Mouse (Mus musculus) limb, embryonic 10.5 days (tissue): ENCODE measurements around the gene Myo1b. TPM values are rescaled to one million over a fixed set of nuclear protein-coding genes. Genes with fewer than 3 reads are reported as not detected.

Experiments
- DNase-seq: peaks from one replicate; pipeline ENCODE4 v3.0.0-alpha.2; 2017; ENCODE audit warnings: low spot score
- H3K27ac ChIP-seq: fragments of 300-500 bp; sonication (generic); 2 replicates; pipeline ENCODE4 v1.5.1; 2016; ENCODE audit warnings: mild to moderate bottlenecking
- H3K27me3 ChIP-seq: fragments of 300-500 bp; sonication (generic); 2 replicates; pipeline ENCODE4 v1.6.1; 2016; ENCODE audit warnings: low read depth, mild to moderate bottlenecking; ENCODE audit not compliant: poor library complexity, severe bottlenecking
- H3K36me3 ChIP-seq: fragments of 300-500 bp; sonication (generic); 2 replicates; pipeline ENCODE4 v1.6.1; 2016; ENCODE audit warnings: mild to moderate bottlenecking, moderate library complexity
- H3K4me1 ChIP-seq: fragments of 300-500 bp; sonication (generic); 2 replicates; pipeline ENCODE4 v1.6.1; 2016
- H3K4me3 ChIP-seq: fragments of 300-500 bp; sonication (generic); 2 replicates; pipeline ENCODE4 v1.5.1; 2016; ENCODE audit warnings: mild to moderate bottlenecking, moderate library complexity
- H3K9me3 ChIP-seq: fragments of 300-500 bp; sonication (generic); replicated peaks from 2 replicates; pipeline ENCODE4 v1.6.1; 2016; ENCODE audit warnings: mild to moderate bottlenecking
- WGBS: fragments of 180-500 bp; shearing (Covaris S2); methylation state at CpG from one replicate; pipeline ENCODE4 v1.1.7; 2016; 5-methylcytosine and 5-hydroxymethylcytosine counted together
- polyA plus RNA-seq: library from polyadenylated mRNA; unstranded; fragments of >200 nt; fragmentation: Nextera tagmentation; extraction: Ambion mirVana; gene quantifications from 2 replicates; pipeline ENCODE4 v1.2.1, GENCODE M21; 2016

Gene Myo1b
- polyA plus RNA-seq, 1 experiment from 2014 or later = 115 TPM

GRCm38 (mm10) chr1:51822531-51822930 lies 93.3 kb downstream of the Myo1b start:
- DNase-seq = no peak
- Histone ChIP-seq H3K4me3 (no peak overlapping the region), H3K27me3 (no peaks in the 10 kb centered on the region), H3K9me3 (no peaks in the 10 kb centered on the region), H3K36me3 (peaks cover 58% of the 10 kb centered on the region), H3K27ac (no peak overlapping the region), H3K4me1 (peaks cover 8% of the 10 kb centered on the region; the same call in 1 of the 2 replicates)
- WGBS = 92% methylated on average over 4 of the region's 4 CpGs

GRCm38 (mm10) chr1:51821701-51822495 lies 94.0 kb downstream of the Myo1b start:
- Histone ChIP-seq H3K27me3 (no peaks in the 10 kb centered on the region), H3K9me3 (no peaks in the 10 kb centered on the region), H3K27ac (no peak overlapping the region), H3K4me1 (peaks cover 8% of the 10 kb centered on the region; the same call in 1 of the 2 replicates), H3K4me3 (no peak overlapping the region), H3K36me3 (peaks cover 64% of the 10 kb centered on the region)
- no peak for DNase-seq
- WGBS = 86% methylated on average over 13 of the region's 13 CpGs

GRCm38 (mm10) chr1:51820520-51820919 lies 95.4 kb downstream of the Myo1b start:
- WGBS = 94% methylated on average over 6 of the region's 6 CpGs
- Histone ChIP-seq H3K27ac (no peak overlapping the region), H3K36me3 (peaks cover 65% of the 10 kb centered on the region), H3K4me3 (no peak overlapping the region), H3K27me3 (no peaks in the 10 kb centered on the region), H3K4me1 (peaks cover 8% of the 10 kb centered on the region; the same call in 1 of the 2 replicates), H3K9me3 (no peaks in the 10 kb centered on the region)
- no peak for DNase-seq

DNA sequence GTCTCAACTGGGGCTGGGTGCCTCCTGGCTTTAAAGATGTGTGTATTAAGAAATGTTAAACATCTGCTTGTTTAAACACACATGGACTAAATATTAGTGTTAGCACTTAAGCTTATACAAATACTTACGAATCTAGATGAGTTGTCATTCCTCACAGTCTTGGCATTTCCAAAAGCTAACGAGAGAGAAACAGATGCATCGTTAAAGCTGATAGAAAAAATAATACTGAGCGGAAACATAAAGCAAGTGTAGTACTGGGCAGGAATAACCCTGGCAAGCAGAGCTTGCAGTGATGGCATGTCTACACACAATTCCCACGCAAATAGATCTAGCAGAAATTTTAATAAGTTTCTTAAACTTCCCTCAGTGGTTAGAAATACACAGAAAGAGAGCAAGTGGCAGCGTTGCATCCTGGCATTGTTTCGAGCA lies 95.8 kb downstream of the Myo1b start:
- no peak for DNase-seq
- peaks cover 67% of the 10 kb centered on the region for H3K36me3 ChIP-seq
- no peak overlapping the region for H3K4me3 ChIP-seq
- H3K27me3 ChIP-seq = no peaks in the 10 kb centered on the region
- no peak overlapping the region for H3K27ac ChIP-seq
- WGBS = 87% methylated on average over 7 of the region's 7 CpGs
- H3K4me1 ChIP-seq = peaks cover 10% of the 10 kb centered on the region; the same call in 1 of the 2 replicates
- no peaks in the 10 kb centered on the region for H3K9me3 ChIP-seq

- Histone ChIP-seq H3K9me3 (no peaks in the 10 kb centered on the region), H3K27ac (no peak overlapping the region), H3K36me3 (peaks cover 82% of the 10 kb centered on the region), H3K27me3 (no peaks in the 10 kb centered on the region), H3K4me3 (no peak overlapping the region), H3K4me1 (0 out of 2 replicates have a peak, but pooled peaks cover 7% of the 10 kb centered on the region)
- no peak for DNase-seq
- WGBS = 44% methylated on average over 1 of the region's 1 CpGs
Measured at GRCm38 (mm10) chr1:51815636-51816035, 100.2 kb downstream of the Myo1b start.

DNA sequence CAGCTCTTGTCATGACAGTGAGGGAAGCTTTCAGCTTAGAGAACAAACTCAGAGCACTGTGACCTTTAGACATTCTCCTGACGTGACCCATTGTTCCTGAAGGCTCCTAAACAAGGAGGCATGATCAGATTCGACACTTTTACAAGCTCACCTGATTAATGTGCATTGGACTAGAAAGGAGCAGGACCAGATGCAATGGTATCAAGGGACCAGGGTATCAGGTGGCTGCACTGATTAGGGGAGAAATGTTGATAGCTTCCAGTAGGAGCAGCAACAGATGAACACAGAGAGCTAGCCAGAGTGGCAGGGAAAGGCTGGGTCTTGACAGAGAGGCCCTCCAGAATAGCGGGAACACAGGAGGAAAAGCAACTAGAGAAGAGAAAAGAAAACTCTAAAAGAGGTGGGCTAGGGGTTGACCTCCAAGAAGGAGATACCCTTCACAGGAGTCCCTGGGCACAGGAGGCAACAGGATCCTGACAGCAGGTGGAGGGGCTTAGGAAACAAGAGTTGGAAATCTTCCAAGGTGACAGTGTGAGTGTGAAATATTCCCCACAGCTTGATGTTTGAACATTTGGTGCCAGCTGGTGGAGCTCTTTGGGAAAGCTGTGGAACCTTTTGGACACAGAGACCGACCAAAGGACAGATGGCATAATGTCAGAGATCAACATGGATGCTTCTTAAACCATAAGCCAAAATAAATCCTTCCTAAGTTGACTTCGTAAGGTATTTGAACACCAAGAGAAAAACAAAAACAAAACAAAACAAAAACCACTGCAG lies 100.8 kb downstream of the Myo1b start:
- Histone ChIP-seq H3K27ac (no peak overlapping the region), H3K9me3 (no peaks in the 10 kb centered on the region), H3K36me3 (peaks cover 86% of the 10 kb centered on the region), H3K27me3 (no peaks in the 10 kb centered on the region), H3K4me3 (no peak overlapping the region), H3K4me1 (0 out of 2 replicates have a peak, but pooled peaks cover 4% of the 10 kb centered on the region)
- no peak for DNase-seq
- WGBS = 63% methylated on average over 5 of the region's 5 CpGs

DNA sequence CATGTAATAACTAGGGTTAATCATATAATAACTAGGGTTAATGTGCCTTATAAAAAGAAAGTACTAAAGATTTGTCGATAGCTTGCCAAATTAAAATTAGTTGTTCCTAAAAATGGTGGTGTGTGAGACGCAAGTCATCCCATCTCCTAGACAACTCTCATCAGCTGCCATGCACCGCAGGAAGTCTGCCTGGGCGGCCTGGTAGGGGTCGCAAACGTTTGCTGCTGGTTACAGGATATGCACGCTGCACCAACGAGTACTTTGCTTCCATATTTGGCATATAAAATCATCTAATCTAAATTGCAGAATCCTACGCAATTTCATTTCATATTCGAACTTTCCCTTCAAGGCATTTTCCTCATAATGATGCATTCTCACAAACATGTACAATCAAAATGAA lies 107.0 kb downstream of the Myo1b start:
- Histone ChIP-seq H3K27me3 (no peaks in the 10 kb centered on the region), H3K36me3 (peaks cover 53% of the 10 kb centered on the region), H3K4me3 (no peak overlapping the region), H3K4me1 (0 out of 2 replicates have a peak, but pooled peaks cover 4% of the 10 kb centered on the region), H3K9me3 (no peaks in the 10 kb centered on the region), H3K27ac (no peak overlapping the region)
- 88% methylated on average over 10 of the region's 10 CpGs for WGBS
- DNase-seq = no peak

DNA sequence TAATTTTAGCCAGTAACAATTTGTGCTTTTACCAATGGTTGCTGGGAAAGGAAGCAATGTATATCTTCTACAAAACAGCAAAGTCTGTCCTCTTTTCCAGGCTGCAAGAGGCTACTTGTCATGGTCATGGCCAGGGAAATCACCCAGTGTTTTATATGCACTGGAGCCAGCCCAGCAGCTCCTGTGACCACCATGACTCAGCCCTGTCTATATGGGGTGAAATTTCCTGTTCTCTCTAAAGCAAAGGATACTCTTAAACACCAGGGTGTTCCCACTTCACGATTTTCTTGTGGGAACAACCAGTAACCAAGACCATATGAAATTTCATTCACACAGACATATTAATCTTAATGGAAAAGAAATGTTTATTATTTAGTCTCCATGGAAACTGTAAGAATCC lies 107.6 kb downstream of the Myo1b start:
- Histone ChIP-seq H3K4me1 (0 out of 2 replicates have a peak, but pooled peaks cover 4% of the 10 kb centered on the region), H3K9me3 (no peaks in the 10 kb centered on the region), H3K27me3 (no peaks in the 10 kb centered on the region), H3K27ac (no peak overlapping the region), H3K4me3 (no peak overlapping the region), H3K36me3 (peaks cover 53% of the 10 kb centered on the region)
- DNase-seq = no peak
- 78% methylated on average over 1 of the region's 1 CpGs for WGBS

DNA sequence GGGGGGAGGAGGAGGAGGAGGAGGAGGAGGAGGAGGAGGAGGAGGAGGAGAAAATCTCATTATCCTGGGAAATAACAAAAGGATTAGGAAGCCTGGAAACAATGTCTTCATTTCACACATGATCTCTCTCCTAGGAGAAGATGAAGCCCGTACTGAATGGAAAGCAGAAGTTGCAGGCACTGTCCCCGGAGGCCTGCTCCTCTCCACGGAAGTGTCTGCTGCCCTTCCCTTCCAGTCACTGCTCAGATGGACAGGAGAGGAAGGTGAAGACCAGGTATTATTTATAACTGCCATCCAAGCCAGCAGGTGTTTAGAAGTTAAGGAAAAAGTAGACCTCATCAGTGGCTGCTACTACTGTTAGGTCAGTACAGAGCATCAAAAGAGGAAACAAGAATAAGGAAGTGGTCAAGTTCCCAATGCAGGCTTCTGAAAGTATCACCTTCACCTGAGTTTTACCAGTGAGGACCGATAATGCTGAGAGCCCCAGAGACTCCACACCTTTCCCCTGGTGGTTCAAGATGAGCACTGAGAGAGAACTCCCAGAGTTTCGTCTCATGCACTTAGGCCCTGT lies 110.7 kb downstream of the Myo1b start:
- H3K27ac ChIP-seq = no peak overlapping the region
- 86% methylated on average over 5 of the region's 5 CpGs for WGBS
- DNase-seq = no peak
- no peaks in the 10 kb centered on the region for H3K27me3 ChIP-seq
- peaks cover 51% of the 10 kb centered on the region for H3K36me3 ChIP-seq
- no peak overlapping the region for H3K4me3 ChIP-seq
- H3K9me3 ChIP-seq = no peaks in the 10 kb centered on the region
- H3K4me1 ChIP-seq = 0 out of 2 replicates have a peak, but pooled peaks cover 4% of the 10 kb centered on the region

DNA sequence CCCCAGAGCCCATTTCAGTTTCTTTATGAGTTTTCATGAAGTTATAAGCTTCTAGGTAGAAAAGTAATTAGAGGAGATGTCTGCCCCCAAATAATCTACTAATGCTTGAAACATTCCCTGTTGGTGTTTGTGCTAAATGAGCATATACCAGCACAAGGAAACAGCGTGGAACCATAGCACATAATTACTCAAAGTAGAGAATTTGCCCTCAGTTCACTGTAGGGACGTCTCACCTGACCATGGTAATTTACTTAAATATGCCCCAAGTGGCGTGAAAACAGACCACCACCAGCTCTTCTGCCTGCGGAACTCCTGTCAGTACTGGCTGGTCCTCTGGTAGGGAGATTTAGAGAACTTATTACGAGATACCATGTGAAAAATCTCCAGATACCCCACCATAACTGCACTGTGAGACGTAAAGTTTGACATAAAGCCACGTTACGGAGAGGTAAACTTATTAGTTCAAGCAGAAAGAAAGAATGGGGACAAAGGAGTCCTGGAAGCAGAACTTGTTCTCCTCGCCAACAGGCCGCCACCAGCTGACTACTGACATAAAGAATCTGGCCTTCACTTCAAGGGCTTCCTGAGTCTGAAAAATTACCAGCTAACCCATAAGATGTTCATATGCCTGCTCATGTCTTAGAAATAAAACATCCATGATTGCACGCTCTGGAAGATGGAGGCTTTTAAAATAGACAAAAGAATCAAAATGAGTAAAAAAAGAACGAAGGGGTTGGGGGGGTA lies 111.4 kb downstream of the Myo1b start:
- Histone ChIP-seq H3K27ac (no peak overlapping the region), H3K4me1 (no peaks in the 10 kb centered on the region), H3K36me3 (peaks cover 51% of the 10 kb centered on the region), H3K9me3 (no peaks in the 10 kb centered on the region), H3K27me3 (no peaks in the 10 kb centered on the region), H3K4me3 (no peak overlapping the region)
- WGBS = 89% methylated on average over 12 of the region's 12 CpGs
- DNase-seq = no peak

- no peaks in the 10 kb centered on the region for H3K9me3 ChIP-seq
- 0 out of 2 replicates have a peak, but pooled peaks cover 3% of the 10 kb centered on the region for H3K4me1 ChIP-seq
- DNase-seq = no peak
- H3K4me3 ChIP-seq = no peak overlapping the region
- no peak overlapping the region for H3K27ac ChIP-seq
- no peaks in the 10 kb centered on the region for H3K27me3 ChIP-seq
- peaks cover 88% of the 10 kb centered on the region for H3K36me3 ChIP-seq
- WGBS = 83% methylated on average over 7 of the region's 7 CpGs
Measured at GRCm38 (mm10) chr1:51798011-51798471, 117.8 kb downstream of the Myo1b start.

- Histone ChIP-seq H3K4me3 (no peak overlapping the region), H3K36me3 (peaks cover 94% of the 10 kb centered on the region), H3K9me3 (no peaks in the 10 kb centered on the region), H3K27me3 (no peaks in the 10 kb centered on the region), H3K27ac (no peak overlapping the region), H3K4me1 (0 out of 2 replicates have a peak, but pooled peaks cover 3% of the 10 kb centered on the region)
- DNase-seq = no peak
- WGBS = 68% methylated on average over 9 of the region's 9 CpGs
Measured at GRCm38 (mm10) chr1:51795586-51796309, 120.1 kb downstream of the Myo1b start.
